Mouse (Mus musculus) neural tube, embryonic 14.5 days (tissue): ENCODE measurements at regions not wholly inside any gene's neighbourhood (a gene's known extent, or its start where the extent isn't known, plus 50 kb on each side); places are given as distances from the start of the nearest gene placed in this dataset.

Source experiments
- ATAC-seq: fragments of 200-750 bp; cut with Nextera tagmentation; 2 replicates; pipeline ENCODE4 v1.8.0; 2017; ENCODE audit warnings: low read depth, mild to moderate bottlenecking, moderate TSS enrichment, moderate library complexity
- H3K27ac ChIP-seq: fragments of 300-500 bp; sonication (generic); 2 replicates; pipeline ENCODE4 v1.5.1; 2014; ENCODE audit warnings: low read depth, mild to moderate bottlenecking, control low read depth, low read length, moderate library complexity, mixed read lengths
- H3K27me3 ChIP-seq: fragments of 300-500 bp; sonication (generic); 2 replicates; pipeline ENCODE4 v1.6.1; 2014; ENCODE audit warnings: low read length; ENCODE audit not compliant: control insufficient read depth, insufficient read depth
- H3K36me3 ChIP-seq: fragments of 300-500 bp; sonication (generic); 2 replicates; pipeline ENCODE4 v1.6.1; 2014; ENCODE audit warnings: low read length, mixed read lengths; ENCODE audit not compliant: control insufficient read depth, insufficient read depth
- H3K4me1 ChIP-seq: fragments of 300-500 bp; sonication (generic); 2 replicates; pipeline ENCODE4 v1.6.1; 2014; ENCODE audit warnings: low read length; ENCODE audit not compliant: control insufficient read depth, insufficient read depth
- H3K4me2 ChIP-seq: fragments of 300-500 bp; sonication (generic); 2 replicates; pipeline ENCODE4 v1.6.1; 2014; ENCODE audit warnings: mild to moderate bottlenecking, low read depth, low read length, control low read depth
- H3K4me3 ChIP-seq: fragments of 300-500 bp; sonication (generic); 2 replicates; pipeline ENCODE4 v1.5.1; 2014; ENCODE audit warnings: low read depth, low read length, control low read depth, mixed read lengths
- H3K9ac ChIP-seq: fragments of 300-500 bp; sonication (generic); replicated peaks from 2 replicates; pipeline ENCODE4 v1.6.1; 2014; ENCODE audit warnings: low read depth, mild to moderate bottlenecking, control low read depth, low read length, mixed read lengths
- H3K9me3 ChIP-seq: fragments of 300-500 bp; sonication (generic); 2 replicates; pipeline ENCODE4 v1.6.1; 2016; ENCODE audit warnings: low read length; ENCODE audit not compliant: control insufficient read depth
- WGBS: fragments of 180-500 bp; shearing (Covaris S2); extraction: QIAGEN DNeasy Blood & Tissue Kit; methylation state at CpG from one replicate; pipeline ENCODE4 v1.1.7; 2014; 5-methylcytosine and 5-hydroxymethylcytosine counted together

DNA sequence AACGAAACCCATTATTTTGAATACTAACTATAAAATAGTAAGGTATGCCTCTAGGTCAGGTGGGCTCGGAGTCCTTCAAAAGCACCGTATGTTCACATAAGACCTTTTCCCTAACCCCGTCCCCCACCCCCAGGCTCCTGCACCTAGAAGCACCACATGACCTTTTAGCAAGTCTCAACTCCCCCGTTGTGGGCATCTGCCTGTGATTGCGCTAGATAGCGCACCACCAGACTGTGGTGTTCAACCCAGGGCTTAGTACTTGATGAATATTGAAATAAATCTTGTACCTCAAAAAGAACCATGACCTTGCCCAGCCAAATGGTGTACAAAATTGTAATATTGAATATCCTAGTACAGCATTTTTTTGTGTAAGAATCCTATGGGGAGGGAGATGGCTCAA lies 99.8 kb downstream of the Rpap3 start:
- ATAC-seq = no peak
- no peak overlapping the region for H3K4me3 ChIP-seq
- H3K4me1 ChIP-seq = peaks cover 9% of the 10 kb centered on the region; the same call in 1 of the 2 replicates
- H3K36me3 ChIP-seq = no peaks in the 10 kb centered on the region
- H3K4me2 ChIP-seq = no peak overlapping the region
- H3K9me3 ChIP-seq = no peaks in the 10 kb centered on the region
- WGBS = 92% methylated on average over 7 of the region's 7 CpGs
- H3K9ac ChIP-seq = no peak overlapping the region
- H3K27ac ChIP-seq = peak overlapping the region; percentile 91
- no peaks in the 10 kb centered on the region for H3K27me3 ChIP-seq

GRCm38 (mm10) chr15:97603492-97603891 lies 102.1 kb downstream of the Rpap3 start:
- no peak overlapping the region for H3K4me2 ChIP-seq
- peaks cover 9% of the 10 kb centered on the region; the same call in 1 of the 2 replicates for H3K4me1 ChIP-seq
- H3K9ac ChIP-seq = no peak overlapping the region
- no peak for ATAC-seq
- 43% methylated on average over 6 of the region's 6 CpGs for WGBS
- H3K27me3 ChIP-seq = no peaks in the 10 kb centered on the region
- no peaks in the 10 kb centered on the region for H3K36me3 ChIP-seq
- H3K9me3 ChIP-seq = no peaks in the 10 kb centered on the region
- no peak overlapping the region for H3K4me3 ChIP-seq
- H3K27ac ChIP-seq = no peak overlapping the region

- no peak for ATAC-seq
- 61% methylated on average over 8 of the region's 8 CpGs for WGBS
- Histone ChIP-seq H3K4me1 (no peaks in the 10 kb centered on the region), H3K4me3 (no peak overlapping the region), H3K27me3 (no peaks in the 10 kb centered on the region), H3K9ac (no peak overlapping the region), H3K4me2 (no peak overlapping the region), H3K9me3 (no peaks in the 10 kb centered on the region), H3K36me3 (no peaks in the 10 kb centered on the region), H3K27ac (no peak overlapping the region)
Measured at GRCm38 (mm10) chr15:97598270-97598669, 107.4 kb downstream of the Rpap3 start.

GRCm38 (mm10) chr15:97596514-97597081 lies 109.0 kb downstream of the Rpap3 start:
- no peaks in the 10 kb centered on the region for H3K9me3 ChIP-seq
- no peak overlapping the region for H3K4me3 ChIP-seq
- ATAC-seq = no peak
- no peaks in the 10 kb centered on the region for H3K36me3 ChIP-seq
- H3K4me2 ChIP-seq = no peak overlapping the region
- WGBS = 73% methylated on average over 8 of the region's 8 CpGs
- no peaks in the 10 kb centered on the region for H3K4me1 ChIP-seq
- H3K9ac ChIP-seq = no peak overlapping the region
- no peaks in the 10 kb centered on the region for H3K27me3 ChIP-seq
- H3K27ac ChIP-seq = no peak overlapping the region

DNA sequence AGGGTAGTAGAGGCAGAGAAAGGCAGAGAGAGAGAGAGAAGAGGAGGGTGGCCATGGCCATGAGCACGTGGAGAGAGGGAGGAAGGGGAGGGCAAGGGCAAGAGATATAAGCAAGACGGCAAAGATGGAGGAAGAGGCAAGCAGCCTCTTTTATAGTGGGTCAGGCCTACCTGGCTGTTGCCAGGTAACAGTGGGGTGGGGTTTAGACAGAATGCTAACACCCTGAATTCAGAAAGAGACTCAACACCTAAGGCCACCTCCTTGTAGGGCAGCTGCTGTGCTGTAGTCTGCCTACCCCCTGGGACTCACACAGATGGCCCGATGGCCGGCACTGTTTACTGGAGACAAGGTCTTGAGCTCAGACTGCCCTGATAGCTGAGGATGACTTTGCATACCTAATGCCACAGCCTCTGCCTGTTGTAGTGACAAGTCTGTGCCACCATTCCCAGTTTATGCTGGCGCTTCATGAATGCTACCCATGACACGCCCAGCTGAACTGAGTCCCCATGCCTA lies 110.3 kb downstream of the Rpap3 start:
- Histone ChIP-seq H3K36me3 (no peaks in the 10 kb centered on the region), H3K4me2 (no peak overlapping the region), H3K27me3 (no peaks in the 10 kb centered on the region), H3K9me3 (no peaks in the 10 kb centered on the region), H3K4me3 (no peak overlapping the region), H3K27ac (no peak overlapping the region), H3K4me1 (no peaks in the 10 kb centered on the region), H3K9ac (no peak overlapping the region)
- ATAC-seq = no peak
- 76% methylated on average over 6 of the region's 6 CpGs for WGBS

- no peak for ATAC-seq
- Histone ChIP-seq H3K9me3 (no peaks in the 10 kb centered on the region), H3K9ac (no peak overlapping the region), H3K4me2 (no peak overlapping the region), H3K4me1 (no peaks in the 10 kb centered on the region), H3K27me3 (no peaks in the 10 kb centered on the region), H3K27ac (no peak overlapping the region), H3K36me3 (no peaks in the 10 kb centered on the region), H3K4me3 (no peak overlapping the region)
- 22% methylated on average over 11 of the region's 11 CpGs for WGBS
Measured at GRCm38 (mm10) chr15:97593781-97594600, 111.6 kb downstream of the Rpap3 start.

- WGBS = 72% methylated on average over 11 of the region's 11 CpGs
- Histone ChIP-seq H3K9ac (no peak overlapping the region), H3K27me3 (no peaks in the 10 kb centered on the region), H3K4me1 (no peaks in the 10 kb centered on the region), H3K4me3 (no peak overlapping the region), H3K27ac (no peak overlapping the region), H3K4me2 (no peak overlapping the region), H3K9me3 (no peaks in the 10 kb centered on the region), H3K36me3 (no peaks in the 10 kb centered on the region)
- ATAC-seq = no peak
Measured at GRCm38 (mm10) chr15:97592786-97593185, 112.8 kb downstream of the Rpap3 start.

DNA sequence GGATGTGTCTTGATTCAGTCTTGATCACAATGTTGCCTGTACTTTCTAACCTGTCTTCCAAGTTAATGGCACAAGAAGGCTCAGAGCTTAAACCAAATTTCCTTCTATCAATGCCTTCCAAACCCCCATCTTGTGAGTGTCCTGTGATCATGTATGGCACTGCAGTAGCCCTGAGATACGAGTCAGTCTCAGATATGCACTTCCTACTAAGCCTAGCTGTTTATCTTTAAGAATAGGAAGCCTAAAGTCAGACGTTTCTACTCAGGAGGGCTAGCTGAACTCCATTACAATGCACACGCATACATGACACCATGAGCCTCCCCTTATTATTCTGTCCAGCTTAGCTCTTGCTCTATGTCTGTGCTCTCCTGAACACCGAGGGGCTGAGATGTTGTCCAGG lies 114.2 kb downstream of the Rpap3 start:
- Histone ChIP-seq H3K4me1 (no peaks in the 10 kb centered on the region), H3K4me2 (no peak overlapping the region), H3K9ac (no peak overlapping the region), H3K27me3 (no peaks in the 10 kb centered on the region), H3K9me3 (no peaks in the 10 kb centered on the region), H3K36me3 (no peaks in the 10 kb centered on the region), H3K27ac (no peak overlapping the region), H3K4me3 (no peak overlapping the region)
- no peak for ATAC-seq
- 83% methylated on average over 4 of the region's 4 CpGs for WGBS

- no peak overlapping the region for H3K9ac ChIP-seq
- H3K4me1 ChIP-seq = no peaks in the 10 kb centered on the region
- no peaks in the 10 kb centered on the region for H3K36me3 ChIP-seq
- no peak overlapping the region for H3K4me2 ChIP-seq
- ATAC-seq = no peak
- H3K9me3 ChIP-seq = no peaks in the 10 kb centered on the region
- no peak overlapping the region for H3K4me3 ChIP-seq
- WGBS = 77% methylated on average over 7 of the region's 7 CpGs
- no peaks in the 10 kb centered on the region for H3K27me3 ChIP-seq
- no peak overlapping the region for H3K27ac ChIP-seq
Measured at GRCm38 (mm10) chr15:97590732-97591292, 114.8 kb downstream of the Rpap3 start.
